Mouse (Mus musculus) hindlimb bud, embryonic 11.5 days (tissue): ENCODE measurements around the gene Rbp3.

Experiments
- DNase-seq: peaks from one replicate; pipeline ENCODE4 v3.0.0-alpha.2; 2012; ENCODE audit warnings: low read depth, low spot score; ENCODE audit errors: extremely low spot score

Gene Rbp3

DNA sequence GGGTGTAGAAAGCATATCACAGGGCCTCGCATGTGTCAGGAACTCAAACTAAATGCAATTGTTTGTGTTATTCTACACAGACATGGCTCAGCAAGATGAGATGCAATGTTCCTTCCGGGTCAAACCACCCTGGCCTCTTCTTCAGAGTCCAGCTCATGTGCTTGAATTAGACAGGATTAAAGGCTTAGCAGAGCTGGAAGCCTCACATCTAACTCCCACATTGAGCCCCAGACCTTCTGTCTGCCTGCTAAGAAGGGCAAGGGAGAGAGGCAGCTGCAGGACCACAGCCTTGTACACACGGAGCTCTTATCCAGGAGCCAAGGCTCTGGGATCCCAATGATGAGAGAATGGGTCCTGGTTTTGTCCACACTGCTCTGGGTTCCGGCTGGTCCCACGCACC, at the start of gene Rbp3:
Gene Rbp3 (plus strand): TSS at position 243 of the 400 bp plus-strand sequence.
- DNase-seq = no peak

DNA sequence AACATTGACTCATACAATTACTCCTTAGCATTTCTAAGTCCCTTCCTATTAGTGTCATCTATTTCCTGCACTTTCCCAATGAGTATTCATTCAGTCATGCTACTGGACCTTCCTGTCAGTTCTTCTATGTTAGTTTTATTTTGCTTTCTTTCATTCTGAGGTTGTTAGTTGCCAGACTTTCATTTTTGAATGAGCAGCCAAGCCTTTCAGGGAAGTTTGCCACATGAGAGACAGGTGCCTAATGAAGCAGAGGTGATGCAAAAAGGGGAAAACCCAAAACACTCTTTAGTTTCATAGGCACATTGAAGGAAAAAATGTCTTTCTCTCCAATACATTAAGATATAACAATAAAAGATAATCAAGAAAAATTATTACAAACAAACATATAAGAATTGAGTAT, 49.0 kb upstream of the Rbp3 start:
- no peak for DNase-seq

GRCm38 (mm10) chr14:33913727-33914126, 40.1 kb upstream of the Rbp3 start:
- DNase-seq = no peak

DNA sequence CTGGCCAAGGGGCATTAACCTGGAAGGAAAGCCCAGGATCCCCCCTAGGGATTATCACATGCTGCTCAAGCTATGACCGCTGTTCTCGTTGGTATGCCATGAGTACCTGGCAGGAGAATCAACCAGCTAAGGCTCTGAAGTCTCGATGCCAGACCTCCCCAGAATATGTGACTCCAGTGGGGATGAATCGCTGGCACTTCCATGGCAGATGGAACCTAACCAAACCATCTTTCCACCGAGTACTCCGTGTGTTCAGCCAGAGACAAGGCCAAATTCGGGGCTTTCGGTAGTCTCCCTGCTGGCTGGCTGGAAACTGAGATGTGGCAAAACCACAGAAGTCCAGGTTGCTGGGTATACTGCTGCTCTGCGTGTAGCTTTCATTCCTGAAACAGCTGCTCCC, 39.6 kb upstream of the Rbp3 start:
- DNase-seq = no peak

DNA sequence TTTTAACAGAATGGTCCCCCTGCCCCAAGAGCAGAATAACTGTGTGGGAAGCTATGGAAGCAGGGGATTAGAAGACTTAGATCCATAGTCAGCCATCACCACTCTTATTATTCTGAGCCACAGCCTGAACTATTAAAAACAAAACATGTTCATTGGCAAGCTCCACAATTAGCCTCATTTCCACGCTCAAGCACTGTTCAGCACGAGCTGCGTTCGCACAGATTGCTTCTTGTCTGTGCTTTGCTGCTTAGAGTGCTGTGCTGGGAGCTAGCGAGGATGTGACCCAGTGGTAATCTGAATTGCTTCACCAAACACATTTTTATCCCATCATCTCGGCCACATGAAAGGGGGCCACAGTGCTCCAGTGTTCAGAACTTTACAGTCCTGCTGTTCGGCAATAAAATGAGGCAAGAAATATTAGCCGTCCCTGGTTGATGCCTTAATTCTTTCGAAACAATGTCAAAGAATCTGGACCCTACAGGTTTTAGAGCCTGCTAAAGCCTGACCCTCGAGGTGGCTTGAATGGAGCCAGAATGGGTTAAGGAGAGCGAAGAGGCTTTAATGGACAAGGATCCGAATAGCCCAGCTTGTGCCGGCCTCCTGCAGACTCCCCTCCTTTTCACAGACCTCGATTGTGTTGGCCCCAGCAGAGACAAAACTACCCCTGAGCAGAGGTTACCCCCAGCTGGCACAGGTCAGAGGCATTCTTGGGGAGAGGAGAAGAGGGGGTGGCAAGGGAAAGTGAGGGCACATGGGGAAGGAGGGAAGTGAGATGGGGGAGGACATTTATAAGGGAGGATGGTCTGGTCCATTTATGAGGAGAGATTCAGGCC, 32.9 kb upstream of the Rbp3 start:
- DNase-seq = no peak

GRCm38 (mm10) chr14:33922771-33923167, 31.0 kb upstream of the Rbp3 start:
- no peak for DNase-seq

DNA sequence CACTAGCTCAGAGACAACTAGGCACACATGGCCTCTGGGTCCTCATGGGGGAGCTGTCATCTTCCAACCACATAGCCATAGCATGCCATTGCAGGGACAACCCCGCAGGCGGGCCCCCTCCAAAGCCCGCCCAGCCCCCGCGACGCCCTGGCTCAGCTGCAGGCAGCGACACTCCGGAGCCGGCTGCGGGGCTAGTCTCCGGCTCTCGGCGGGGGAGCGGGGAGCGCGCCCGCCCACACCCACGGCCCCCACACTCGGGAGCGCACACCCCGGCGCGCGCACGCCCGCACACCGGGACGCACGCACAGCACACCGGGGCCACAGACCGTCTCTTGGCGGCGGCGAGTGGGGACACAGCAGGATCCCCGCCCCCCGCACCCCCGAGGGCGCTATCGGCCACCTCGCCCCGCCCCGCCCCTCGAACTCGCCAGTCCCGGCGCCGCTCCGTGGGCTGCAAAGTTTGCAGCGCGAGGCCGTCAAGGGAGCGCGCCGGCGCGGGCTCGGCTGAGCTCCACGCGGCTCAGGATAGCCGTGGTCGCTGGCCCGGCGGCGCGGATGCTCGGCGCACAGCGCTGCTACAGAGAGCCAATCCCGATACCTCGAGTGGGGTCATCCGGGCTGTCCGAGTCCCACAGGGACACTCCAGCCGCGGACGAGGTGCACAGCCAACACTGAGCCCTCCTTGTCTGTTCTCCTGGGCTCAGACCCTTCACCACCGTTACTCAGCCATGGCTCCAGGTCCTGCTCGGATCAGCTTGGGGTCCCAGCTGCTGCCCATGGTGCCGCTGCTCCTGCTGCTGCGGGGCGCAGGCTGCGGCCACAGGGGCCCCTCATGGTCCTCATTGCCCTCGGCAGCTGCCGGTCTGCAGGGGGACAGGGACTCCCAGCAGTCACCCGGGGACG, 30.4 kb upstream of the Rbp3 start, which contains the start of gene Gdf10:
Gene Gdf10 (plus strand): TSS at position 420 of the 903 bp plus-strand sequence.
- DNase-seq = no peak

- DNase-seq = no peak
Observed at GRCm38 (mm10) chr14:33931853-33932252, 21.9 kb upstream of the Rbp3 start.

GRCm38 (mm10) chr14:33932935-33933703, 20.7 kb upstream of the Rbp3 start:
- no peak for DNase-seq

- DNase-seq = no peak
Observed at GRCm38 (mm10) chr14:33933778-33934317, 20.0 kb upstream of the Rbp3 start.

- DNase-seq = no peak
Observed at GRCm38 (mm10) chr14:33939117-33939516, 14.7 kb upstream of the Rbp3 start.

- no peak for DNase-seq
Observed at GRCm38 (mm10) chr14:33940739-33941138, 13.1 kb upstream of the Rbp3 start, which contains the start of gene Gdf2. Gene Gdf2, plus strand, starts transcription at chr14:33941039.

DNA sequence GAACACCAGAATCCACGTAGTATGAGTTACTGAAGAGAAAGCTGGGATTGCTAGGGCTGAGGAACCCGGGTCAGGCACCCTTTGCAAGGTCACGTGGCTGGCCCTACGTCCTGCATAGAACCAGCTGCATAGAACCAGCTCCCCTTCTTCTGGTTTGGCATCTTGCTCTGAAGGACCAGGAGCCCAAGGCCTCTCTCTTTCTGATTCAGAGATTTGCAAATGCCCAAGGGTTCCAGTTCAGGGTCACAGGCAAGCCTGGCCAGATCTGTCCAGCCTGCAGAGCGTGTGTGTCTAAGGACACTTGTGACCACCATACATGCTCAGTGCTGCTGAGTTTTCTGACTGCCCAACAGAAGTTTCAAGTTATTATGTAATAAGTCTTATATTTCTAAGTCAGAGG, 11.6 kb upstream of the Rbp3 start:
- no peak for DNase-seq

GRCm38 (mm10) chr14:33946125-33946524, 7.7 kb upstream of the Rbp3 start:
- DNase-seq = no peak

GRCm38 (mm10) chr14:33952233-33952981, 1.4 kb upstream of the Rbp3 start:
- no peak for DNase-seq

- DNase-seq = no peak
Observed at GRCm38 (mm10) chr14:33956055-33956454, 2.3 kb downstream of the Rbp3 start.

- no peak for DNase-seq
Observed at GRCm38 (mm10) chr14:33958186-33958585, 4.4 kb downstream of the Rbp3 start.

GRCm38 (mm10) chr14:33958841-33959240, 5.0 kb downstream of the Rbp3 start:
- no peak for DNase-seq

- no peak for DNase-seq
Observed at GRCm38 (mm10) chr14:33959341-33959740, 5.5 kb downstream of the Rbp3 start.

DNA sequence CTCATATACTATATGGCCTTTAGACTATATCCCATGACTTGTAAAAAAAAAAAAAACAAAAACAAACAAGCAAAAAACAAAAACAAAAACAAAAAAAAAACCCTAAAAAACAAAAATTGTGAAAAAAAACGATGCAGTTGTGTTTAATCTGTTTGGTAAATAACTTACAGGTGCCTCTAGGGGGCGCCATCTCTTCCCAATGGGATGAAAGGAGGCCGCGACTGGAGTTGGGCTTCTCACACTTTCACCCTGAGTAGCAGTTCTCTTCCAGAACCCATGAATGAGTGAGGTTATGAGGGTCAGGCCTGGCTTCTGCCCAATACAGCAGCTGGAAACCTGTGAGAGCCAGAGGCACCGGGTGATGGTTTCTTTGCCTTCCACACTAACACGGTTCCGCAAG, 11.9 kb downstream of the Rbp3 start:
- no peak for DNase-seq
